Mouse (Mus musculus) MEL (cell line): ENCODE measurements around the gene Daam2. TPM values are rescaled to one million over a fixed set of nuclear protein-coding genes. Genes with fewer than 3 reads are reported as not detected.

Source experiments
- DNase-seq: peaks from one replicate; pipeline ENCODE4 v3.0.0; 2011; ENCODE audit warnings: low read depth, low spot score
- H3K27ac ChIP-seq: 2 replicates; pipeline ENCODE4 v1.5.1; 2012; ENCODE audit warnings: low read depth, mild to moderate bottlenecking, control low read depth, low read length, moderate library complexity; ENCODE audit not compliant: control insufficient read depth
- H3K27me3 ChIP-seq, 2 experiments: fragments of 150-350 bp in 1 of 2; sonication (generic) in 1 of 2; 2 replicates each; pipeline ENCODE4 v1.6.1; 2012; ENCODE audit warnings: low read length in 2 of 2, mild to moderate bottlenecking in 2 of 2, improper control_type of control experiment in 1 of 2, moderate library complexity in 1 of 2; ENCODE audit not compliant: insufficient read depth in 2 of 2, control insufficient read depth in 1 of 2
- H3K36me3 ChIP-seq, 2 experiments: 2 replicates each; pipeline ENCODE4 v1.6.1; 2012 to 2014; ENCODE audit warnings: low read length in 2 of 2, improper control_type of control experiment in 1 of 2, inconsistent platforms in 1 of 2, mild to moderate bottlenecking in 1 of 2; ENCODE audit not compliant: insufficient read depth in 2 of 2, control insufficient read depth in 1 of 2
- H3K4me1 ChIP-seq, 2 experiments: fragments of 150-350 bp in 1 of 2; sonication (generic) in 1 of 2; 2 replicates each; pipeline ENCODE4 v1.6.1; 2012; ENCODE audit warnings: low read length in 2 of 2, improper control_type of control experiment in 1 of 2, mild to moderate bottlenecking in 1 of 2; ENCODE audit not compliant: insufficient read depth in 2 of 2, control insufficient read depth in 1 of 2
- H3K4me3 ChIP-seq, 2 experiments: fragments of 150-350 bp in 1 of 2; sonication (generic) in 1 of 2; 2 replicates each; pipeline ENCODE4 v1.5.1; 2012; ENCODE audit warnings: low read depth in 2 of 2, low read length in 2 of 2, mild to moderate bottlenecking in 2 of 2, moderate library complexity in 2 of 2, control low read depth in 1 of 2, improper control_type of control experiment in 1 of 2; ENCODE audit not compliant: control insufficient read depth in 1 of 2, insufficient read depth in 1 of 2
- H3K79me2 ChIP-seq: 2 replicates; pipeline ENCODE4 v1.6.1; 2012; ENCODE audit warnings: mild to moderate bottlenecking, low read length, moderate library complexity; ENCODE audit not compliant: control insufficient read depth, poor library complexity, insufficient read depth
- H3K9ac ChIP-seq: 2 replicates; pipeline ENCODE4 v1.6.1; 2012; ENCODE audit warnings: low read depth, mild to moderate bottlenecking, control low read depth, low read length, moderate library complexity; ENCODE audit not compliant: control insufficient read depth, poor library complexity, severe bottlenecking
- H3K9me3 ChIP-seq: fragments of 150-350 bp; sonication (generic); replicated peaks from 2 replicates; pipeline ENCODE4 v1.6.1; 2012; ENCODE audit warnings: mild to moderate bottlenecking, low read length, improper control_type of control experiment, moderate library complexity; ENCODE audit not compliant: insufficient read depth
- CHD2 ChIP-seq: IDR thresholded peaks from 2 replicates; pipeline ENCODE4 v1.6.1; 2011; ENCODE audit warnings: low read length, improper control_type of control experiment
- CTCF ChIP-seq, 3 experiments: IDR thresholded peaks in 2 of 3; conservative IDR thresholded peaks in 1 of 3; 2 replicates each; pipeline ENCODE4 v1.5.1; 2011 to 2012; ENCODE audit warnings: low read length in 3 of 3, low read depth in 2 of 3, mild to moderate bottlenecking in 2 of 3, improper control_type of control experiment in 1 of 3, inconsistent platforms in 1 of 3, mixed read lengths in 1 of 3, moderate library complexity in 1 of 3; ENCODE audit not compliant: control insufficient read depth in 1 of 3, insufficient read depth in 1 of 3, poor library complexity in 1 of 3, severe bottlenecking in 1 of 3
- E2F4 ChIP-seq: IDR thresholded peaks from 2 replicates; pipeline ENCODE4 v1.6.1; 2011; ENCODE audit warnings: low read depth, low read length, improper control_type of control experiment, borderline replicate concordance
- ETS1 ChIP-seq: IDR thresholded peaks from 2 replicates; pipeline ENCODE4 v1.6.1; 2012; ENCODE audit warnings: low read depth, mild to moderate bottlenecking, inconsistent platforms, low read length, improper control_type of control experiment, moderate library complexity
- GATA1 ChIP-seq: IDR thresholded peaks from 2 replicates; pipeline ENCODE4 v1.6.1; 2011; ENCODE audit warnings: low read depth, low read length, improper control_type of control experiment
- MEF2A ChIP-seq: IDR thresholded peaks from 2 replicates; pipeline ENCODE4 v1.6.1; 2014; ENCODE audit warnings: low read depth, mild to moderate bottlenecking, inconsistent platforms, low read length, improper control_type of control experiment; ENCODE audit not compliant: poor library complexity, insufficient replicate concordance, severe bottlenecking; ENCODE audit errors: extremely low read depth
- MYB ChIP-seq: IDR thresholded peaks from 2 replicates; pipeline ENCODE4 v1.6.1; 2011; ENCODE audit warnings: mild to moderate bottlenecking, low read depth, low read length, improper control_type of control experiment
- MYC ChIP-seq: IDR thresholded peaks from 2 replicates; pipeline ENCODE4 v1.6.1; 2011; ENCODE audit warnings: low read depth, mild to moderate bottlenecking, low read length, improper control_type of control experiment, moderate library complexity
- NELFE ChIP-seq: IDR thresholded peaks from 2 replicates; pipeline ENCODE4 v1.6.1; 2011; ENCODE audit warnings: low read depth, low read length, improper control_type of control experiment
- POLR2A ChIP-seq, 2 experiments: IDR thresholded peaks; 2 replicates each; pipeline ENCODE4 v1.6.1; 2011 to 2012; ENCODE audit warnings: low read length in 2 of 2, mild to moderate bottlenecking in 2 of 2, control low read depth in 1 of 2, improper control_type of control experiment in 1 of 2, low read depth in 1 of 2, moderate library complexity in 1 of 2; ENCODE audit not compliant: control insufficient read depth in 1 of 2, insufficient read depth in 1 of 2, poor library complexity in 1 of 2
- POLR2AphosphoS2 ChIP-seq: IDR thresholded peaks from 2 replicates; pipeline ENCODE4 v1.6.1; 2011; ENCODE audit warnings: low read length, improper control_type of control experiment
- RAD21 ChIP-seq: IDR thresholded peaks from 2 replicates; pipeline ENCODE4 v1.6.1; 2011; ENCODE audit warnings: mild to moderate bottlenecking, low read depth, low read length, improper control_type of control experiment
- RCOR1 ChIP-seq: IDR thresholded peaks from 2 replicates; pipeline ENCODE4 v1.6.1; 2012; ENCODE audit warnings: low read depth, mild to moderate bottlenecking, inconsistent platforms, low read length, improper control_type of control experiment
- TAL1 ChIP-seq: IDR thresholded peaks from 2 replicates; pipeline ENCODE4 v1.6.1; 2012; ENCODE audit warnings: mild to moderate bottlenecking, inconsistent platforms, low read length, moderate library complexity, mixed read lengths
- TBP ChIP-seq: IDR thresholded peaks from 2 replicates; pipeline ENCODE4 v1.8.0; 2011; ENCODE audit warnings: low read depth, low read length, improper control_type of control experiment
- TCF12 ChIP-seq: IDR thresholded peaks from 2 replicates; pipeline ENCODE4 v1.6.1; 2014; ENCODE audit warnings: low read depth, mild to moderate bottlenecking, inconsistent platforms, low read length, improper control_type of control experiment, moderate library complexity
- UBTF ChIP-seq: IDR thresholded peaks from 2 replicates; pipeline ENCODE4 v1.6.1; 2012; ENCODE audit warnings: low read depth, mild to moderate bottlenecking, inconsistent platforms, low read length, improper control_type of control experiment, moderate library complexity, borderline replicate concordance; ENCODE audit not compliant: insufficient read depth
- USF2 ChIP-seq, 2 experiments: IDR thresholded peaks; 2 replicates each; pipeline ENCODE4 v1.6.1; 2011 to 2012; ENCODE audit warnings: improper control_type of control experiment in 2 of 2, low read length in 2 of 2, borderline replicate concordance in 1 of 2, inconsistent platforms in 1 of 2, low read depth in 1 of 2, mild to moderate bottlenecking in 1 of 2; ENCODE audit not compliant: insufficient read depth in 1 of 2
- ZC3H11A ChIP-seq: IDR thresholded peaks from 2 replicates; pipeline ENCODE4 v1.6.1; 2012; ENCODE audit warnings: low read depth, mild to moderate bottlenecking, inconsistent platforms, low read length, improper control_type of control experiment
- ZKSCAN1 ChIP-seq: IDR thresholded peaks from 2 replicates; pipeline ENCODE4 v1.6.1; 2012; ENCODE audit warnings: low read depth, mild to moderate bottlenecking, inconsistent platforms, low read length, improper control_type of control experiment, moderate library complexity
- ZMIZ1 ChIP-seq: IDR thresholded peaks from 2 replicates; pipeline ENCODE4 v1.6.1; 2012; ENCODE audit warnings: low read depth, mild to moderate bottlenecking, inconsistent platforms, low read length, improper control_type of control experiment, moderate library complexity
- polyA plus RNA-seq, 2 experiments: library from polyadenylated mRNA; stranded (reverse) in 1 of 2; unstranded in 1 of 2; fragments of >175 nt in 1 of 2; fragments of >200 nt in 1 of 2; gene quantifications; 2 replicates each; pipeline versions ENCODE4 v1.2.1 to v1.2.4; 2012; ENCODE audit warnings: low replicate concordance in 2 of 2, low read depth in 1 of 2; ENCODE audit not compliant: insufficient read length in 2 of 2, insufficient read depth in 1 of 2, missing spikeins in 1 of 2
- total RNA-seq: library from RNA; depleted of rRNA; stranded (reverse); fragments of 300-350 nt; gene quantifications from 2 replicates; pipeline ENCODE4 v1.2.3, GENCODE M21; 2012

Daam2 gene
- total and polyA plus RNA-seq, 3 experiments, result 0.04 to 0.28 TPM; not detected in 1

DNA sequence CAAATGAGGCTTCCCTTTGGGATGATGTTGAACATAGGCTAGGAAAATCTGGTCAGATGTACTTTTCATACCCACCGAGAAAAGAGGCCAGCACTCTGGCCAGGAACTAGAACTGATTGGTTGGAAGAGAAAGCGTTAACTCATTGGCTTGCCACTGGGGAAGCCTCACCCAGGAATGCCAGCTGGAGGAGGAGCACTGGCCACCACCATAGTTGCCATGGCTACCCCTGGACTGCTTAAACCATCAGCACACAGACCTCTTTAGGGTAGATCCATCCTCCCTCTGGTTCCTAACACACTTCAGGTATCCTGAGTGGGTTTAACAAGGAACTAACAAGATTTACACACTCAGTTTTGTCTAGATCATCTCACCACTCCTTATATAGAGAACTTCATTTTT lies 64.5 kb downstream of the Daam2 start:
- Histone ChIP-seq H3K27ac (no peak overlapping the region), H3K79me2 (no peaks in the 10 kb centered on the region), H3K27me3 (no peaks in the 10 kb centered on the region), H3K4me1 (no peaks in the 10 kb centered on the region), H3K9ac (no peak overlapping the region), H3K36me3 (no peaks in the 10 kb centered on the region), H3K4me3 (no peak overlapping the region), H3K9me3 (no peaks in the 10 kb centered on the region)
- no peak for DNase-seq
- TF ChIP-seq ZC3H11A (no peak), MEF2A (no peak), NELFE (no peak), RCOR1 (no peak), POLR2AphosphoS2 (no peak), TCF12 (no peak), E2F4 (no peak), CHD2 (no peak), GATA1 (no peak), MYB (no peak), MYC (no peak), ZMIZ1 (no peak), RAD21 (no peak), CTCF (IDR thresholded peaks at IDR 0.05 in 2 of 3, conservative IDR thresholded peaks at IDR 0.05 in 1 of 3; ENCODE audit: control insufficient read depth in 1 of 3, insufficient read depth in 1 of 3, low read depth in 2 of 3, low read length in 3 of 3, poor library complexity in 1 of 3, severe bottlenecking in 1 of 3) (no peak), TAL1 (no peak), ZKSCAN1 (no peak), UBTF (no peak), POLR2A (IDR thresholded peaks at IDR 0.05; ENCODE audit: control insufficient read depth in 1 of 2, insufficient read depth in 1 of 2, low read depth in 1 of 2, low read length in 2 of 2, poor library complexity in 1 of 2) (no peak), ETS1 (no peak)

- Histone ChIP-seq H3K27ac (no peak overlapping the region), H3K36me3 (no peaks in the 10 kb centered on the region), H3K4me1 (no peaks in the 10 kb centered on the region), H3K9me3 (no peaks in the 10 kb centered on the region), H3K79me2 (no peaks in the 10 kb centered on the region), H3K4me3 (no peak overlapping the region), H3K9ac (no peak overlapping the region), H3K27me3 (no peaks in the 10 kb centered on the region)
- no peak for DNase-seq
- no peak for TF ChIP-seq TAL1
- TF ChIP-seq POLR2AphosphoS2, result no peak
- no peak for TF ChIP-seq USF2 (IDR thresholded peaks at IDR 0.05; ENCODE audit: borderline replicate concordance in 1 of 2, insufficient read depth in 1 of 2, low read depth in 1 of 2, low read length in 2 of 2)
- TF ChIP-seq TBP, result no peak
- no peak for TF ChIP-seq TCF12
Measured at GRCm38 (mm10) chr17:49498169-49498568, 66.0 kb downstream of the Daam2 start.
